ENCODE assay signal across 14 mouse cellular contexts in the genomic region with DNA sequence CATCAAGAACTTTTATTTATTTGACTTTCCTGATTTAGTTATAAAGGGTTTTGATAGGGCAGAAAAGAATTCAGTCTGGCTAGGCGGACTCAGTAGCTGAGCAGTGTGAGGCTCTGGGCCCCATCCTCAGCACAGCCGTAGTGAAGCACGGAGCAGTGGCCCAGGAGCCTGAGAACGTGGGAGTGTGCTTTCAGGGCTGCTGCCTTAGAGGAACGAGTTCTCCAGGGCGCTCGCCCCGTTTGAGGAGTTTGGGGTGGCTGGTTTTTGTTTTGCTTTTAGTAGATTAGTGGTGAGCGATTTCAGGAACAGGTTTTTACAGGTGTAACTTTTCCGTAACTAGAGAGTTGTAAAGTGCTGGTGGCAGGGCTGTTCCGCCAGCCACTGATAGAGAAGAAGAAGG. TPM values are rescaled to one million over a fixed set of nuclear protein-coding genes. Genes with fewer than 3 reads are reported as not detected.
A peak's percentile ranks its signal among the peaks of the same experiment; 100 is the strongest.
DNase-seq lines count a peak whose midpoint lies in the region; ATAC-seq and TF ChIP-seq lines count a peak whose summit lies in the region.
"Had no signal": no experiment of that assay in that cellular context is flagged by ENCODE, and none has a peak within 500 bp of the region (broad histone marks: within the 10 kb centered on the region; RNA-seq: fewer than 3 reads in every experiment).

No protein-coding gene starts in this region.

- DNase-seq in heart, adult 11 months: peak; percentile 89
- DNase-seq in kidney, adult 11 months: no peak
- DNase-seq in thymus, postnatal 25 days: no peak
- no peak for DNase-seq in forebrain, embryonic 14.5 days (ENCODE audit: low spot score)
- DNase-seq: cerebellum, adult 11-12 months; gastrocnemius, postnatal 10 days; thymus, postnatal 14 days had no signal

- no peak overlapping the region for H3K4me2 ChIP-seq in heart, embryonic 12.5 days
- peak overlapping the region; percentile 35 for H3K4me2 ChIP-seq in kidney, embryonic 16.5 days (replicated peaks; ENCODE audit: low read depth, low read length)
- peak overlapping the region; percentile 18; the same call in 1 of the 2 replicates for H3K4me2 ChIP-seq in liver, embryonic 16.5 days (ENCODE audit: low read depth, low read length)
- H3K4me2 ChIP-seq in forebrain, embryonic 14.5 days (ENCODE audit: low read length): no peak overlapping the region
- H3K4me2 ChIP-seq: forebrain, embryonic 13.5 days; midbrain, embryonic 11.5 days had no signal

- peaks cover 1% of the 10 kb centered on the region; the same call in 1 of the 2 replicates for H3K9me3 ChIP-seq in heart, embryonic 12.5 days (replicated peaks)
- H3K9me3 ChIP-seq in kidney, embryonic 16.5 days (ENCODE audit: low read length): no peaks in the 10 kb centered on the region; the same call in 1 of the 2 replicates
- H3K9me3 ChIP-seq in liver, embryonic 16.5 days (replicated peaks; ENCODE audit: control insufficient read depth, low read length): 0 out of 2 replicates have a peak, but pooled peaks cover 1% of the 10 kb centered on the region
- H3K9me3 ChIP-seq in forebrain, embryonic 14.5 days (replicated peaks; ENCODE audit: control insufficient read depth, low read length): no peaks in the 10 kb centered on the region
- H3K9me3 ChIP-seq: forebrain, embryonic 13.5 days; hindbrain, embryonic 10.5 days had no signal

- no peak overlapping the region for H3K4me3 ChIP-seq in heart, embryonic 12.5 days
- H3K4me3 ChIP-seq in kidney, embryonic 16.5 days (ENCODE audit: low read length): no peak overlapping the region
- H3K4me3 ChIP-seq in embryonic fibroblast, embryonic 13.5 days (ENCODE audit: insufficient read depth, low read length): no peak overlapping the region
- no peak overlapping the region for H3K4me3 ChIP-seq in liver, embryonic 16.5 days (ENCODE audit: low read depth, low read length)
- no peak overlapping the region for H3K4me3 ChIP-seq in forebrain, embryonic 14.5 days (ENCODE audit: low read depth, low read length)
- H3K4me3 ChIP-seq: forebrain, embryonic 13.5 days; hindbrain, embryonic 10.5 days had no signal

- 71% methylated on average over 11 of the region's 11 CpGs for WGBS in heart, embryonic 12.5 days
- 29% methylated on average over 11 of the region's 11 CpGs for WGBS in kidney, embryonic 16.5 days
- 60% methylated on average over 11 of the region's 11 CpGs for WGBS in liver, embryonic 16.5 days (ENCODE audit: insufficient replicate concordance)
- WGBS in forebrain, embryonic 14.5 days: 86% methylated on average over 11 of the region's 11 CpGs

- H3K36me3 ChIP-seq in heart, embryonic 12.5 days: no peaks in the 10 kb centered on the region
- H3K36me3 ChIP-seq in kidney, embryonic 16.5 days (ENCODE audit: insufficient read depth, low read length): peaks cover 3% of the 10 kb centered on the region; the same call in 1 of the 2 replicates
- H3K36me3 ChIP-seq in liver, embryonic 16.5 days (ENCODE audit: control insufficient read depth, insufficient read depth): no peaks in the 10 kb centered on the region
- H3K36me3 ChIP-seq in forebrain, embryonic 14.5 days (ENCODE audit: control insufficient read depth, insufficient read depth, low read length): no peaks in the 10 kb centered on the region
- H3K36me3 ChIP-seq: hindbrain, embryonic 10.5 days had no signal

- H3K27ac ChIP-seq in heart, embryonic 12.5 days (ENCODE audit: poor library complexity, severe bottlenecking): no peak overlapping the region
- H3K27ac ChIP-seq in kidney, embryonic 16.5 days (ENCODE audit: low read length): peak overlapping the region; percentile 84
- peak overlapping the region; percentile 99 for H3K27ac ChIP-seq in embryonic fibroblast, embryonic 13.5 days (ENCODE audit: insufficient read depth, low read length)
- H3K27ac ChIP-seq in liver, embryonic 16.5 days (ENCODE audit: low read length): peak overlapping the region; percentile 30
- H3K27ac ChIP-seq in forebrain, embryonic 14.5 days (ENCODE audit: low read depth, low read length): no peak overlapping the region
- H3K27ac ChIP-seq: forebrain, embryonic 13.5 days had no signal

- TF ChIP-seq CTCF in embryonic fibroblast, embryonic 13.5 days (IDR thresholded peaks at IDR 0.05; ENCODE audit: borderline replicate concordance, insufficient read depth, low read length): no peak

- no peak for ATAC-seq in heart, embryonic 12.5 days (ENCODE audit: insufficient number of reproducible peaks, low FRiP score)
- ATAC-seq in kidney, embryonic 16.5 days (ENCODE audit: low FRiP score, low TSS enrichment): peak; percentile 76
- ATAC-seq in liver, embryonic 16.5 days (ENCODE audit: low read depth): no peak
- no peak for ATAC-seq in forebrain, embryonic 14.5 days
- ATAC-seq: forebrain, embryonic 13.5 days had no signal

- no peak overlapping the region for H3K9ac ChIP-seq in heart, embryonic 12.5 days
- H3K9ac ChIP-seq in kidney, embryonic 16.5 days (replicated peaks; ENCODE audit: low read length): 0 out of 2 replicates have a peak overlapping the region, but pooled peaks have one; percentile 48
- H3K9ac ChIP-seq in liver, embryonic 16.5 days (ENCODE audit: low read depth, low read length): peak overlapping the region; percentile 2; the same call in 1 of the 2 replicates
- H3K9ac ChIP-seq in forebrain, embryonic 14.5 days (ENCODE audit: low read length): no peak overlapping the region
- H3K9ac ChIP-seq: forebrain, embryonic 13.5 days had no signal

- peaks cover 77% of the 10 kb centered on the region for H3K4me1 ChIP-seq in heart, embryonic 12.5 days (replicated peaks)
- peaks cover 87% of the 10 kb centered on the region for H3K4me1 ChIP-seq in kidney, embryonic 16.5 days (ENCODE audit: insufficient read depth, low read length)
- H3K4me1 ChIP-seq in embryonic fibroblast, embryonic 13.5 days (ENCODE audit: control insufficient read depth, insufficient read depth, low read length): peaks cover 46% of the 10 kb centered on the region
- peaks cover 87% of the 10 kb centered on the region for H3K4me1 ChIP-seq in liver, embryonic 16.5 days (ENCODE audit: control insufficient read depth, low read depth, low read length)
- H3K4me1 ChIP-seq in forebrain, embryonic 14.5 days (ENCODE audit: control insufficient read depth, insufficient read depth, low read length): no peaks in the 10 kb centered on the region

- no peaks in the 10 kb centered on the region for H3K27me3 ChIP-seq in heart, embryonic 12.5 days (replicated peaks)
- no peaks in the 10 kb centered on the region for H3K27me3 ChIP-seq in kidney, embryonic 16.5 days (ENCODE audit: insufficient read depth, low read length)
- no peaks in the 10 kb centered on the region for H3K27me3 ChIP-seq in liver, embryonic 16.5 days (ENCODE audit: control insufficient read depth, insufficient read depth, low read depth, low read length)
- no peaks in the 10 kb centered on the region for H3K27me3 ChIP-seq in forebrain, embryonic 14.5 days (replicated peaks; ENCODE audit: control insufficient read depth, insufficient read depth, low read length)
- H3K27me3 ChIP-seq: forebrain, embryonic 13.5 days had no signal

- TF ChIP-seq POLR2A in embryonic fibroblast, embryonic 13.5 days (IDR thresholded peaks at IDR 0.05; ENCODE audit: low read depth, low read length): no peak

RNA-seq across cellular contexts. Expression of a gene that starts 13.1 kb away (rescaled TPM):
- 41.8 and 41.9 TPM in 2 replicates for polyA plus RNA-seq in heart, embryonic 12.5 days (2016; fragmentation: Nextera tagmentation; extraction: Ambion mirVana)
- 79.2 and 81.3 TPM in 2 replicates for polyA plus RNA-seq in kidney, embryonic 16.5 days (2015; fragmentation: Nextera tagmentation; extraction: Ambion mirVana)
- 130 and 134 TPM in 2 replicates for polyA plus RNA-seq in embryonic fibroblast, embryonic 13.5 days (2011; ENCODE audit: insufficient read length, low read depth, missing spikeins)
- polyA plus RNA-seq in liver, embryonic 16.5 days (2015; fragmentation: Nextera tagmentation; extraction: Ambion mirVana): 34.7 and 35.9 TPM in 2 replicates
- polyA plus RNA-seq in forebrain, embryonic 14.5 days (2014; fragmentation: Nextera tagmentation; extraction: Ambion mirVana): 26.1 and 34.1 TPM in 2 replicates

Comparison
In these comparisons a context has a peak if more than half of its experiments do, and no peak if none do; other contexts are left out.
1. H3K27ac ChIP-seq: peak in kidney, embryonic 16.5 days (single experiment), embryonic fibroblast, embryonic 13.5 days (single experiment) and liver, embryonic 16.5 days (single experiment); none in heart, embryonic 12.5 days (single experiment) and forebrain, embryonic 14.5 days (single experiment).
2. H3K4me2 ChIP-seq: peak in kidney, embryonic 16.5 days (single experiment) and liver, embryonic 16.5 days (single experiment); none in heart, embryonic 12.5 days (single experiment) and forebrain, embryonic 14.5 days (single experiment).
3. H3K9ac ChIP-seq: peak in kidney, embryonic 16.5 days (single experiment) and liver, embryonic 16.5 days (single experiment); none in heart, embryonic 12.5 days (single experiment) and forebrain, embryonic 14.5 days (single experiment).